ENCODE assay signal across 16 mouse cellular contexts in the genomic region with DNA sequence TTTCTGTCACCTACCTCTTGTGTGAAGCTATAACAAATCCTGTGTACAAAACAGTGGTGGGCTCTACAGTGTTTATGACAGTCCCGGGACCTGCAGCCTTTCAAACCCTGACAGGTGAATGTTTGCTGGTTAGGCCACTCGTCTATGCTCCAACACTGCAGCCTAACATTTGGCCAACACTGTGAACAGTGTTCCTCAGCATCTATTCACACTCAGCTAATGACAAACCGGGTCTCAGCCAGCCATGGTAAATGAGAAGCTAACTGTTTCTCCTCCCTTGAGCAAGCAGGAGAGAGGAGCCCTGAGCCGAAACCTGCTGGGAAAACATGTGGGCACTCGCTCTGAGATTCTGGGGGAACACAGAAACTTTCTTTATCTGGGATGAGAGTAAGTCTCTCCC.
"Had no signal": no experiment of that assay in that cellular context is flagged by ENCODE, and none has a peak within 500 bp of the region (broad histone marks: within the 10 kb centered on the region; RNA-seq: fewer than 3 reads in every experiment).

No protein-coding gene starts in this region.

- H3K4me1 ChIP-seq: neural tube, embryonic 13.5 days; neural tube, embryonic 15.5 days; stomach, embryonic 15.5 days had no signal

- H3K27me3 ChIP-seq: neural tube, embryonic 13.5 days; neural tube, embryonic 15.5 days; stomach, embryonic 15.5 days had no signal

- H3K27ac ChIP-seq: neural tube, embryonic 13.5 days; neural tube, embryonic 15.5 days; stomach, embryonic 15.5 days; stomach, postnatal 0 days had no signal

- H3K4me3 ChIP-seq: neural tube, embryonic 13.5 days; neural tube, embryonic 15.5 days; stomach, embryonic 15.5 days had no signal

- H3K9me3 ChIP-seq: neural tube, embryonic 13.5 days; neural tube, embryonic 15.5 days; stomach, embryonic 15.5 days had no signal

- DNase-seq: retina, postnatal 1 day; right cerebral cortex, adult 18-20 months; right cerebral cortex, postnatal 14 days; right cerebral cortex, postnatal 25 days; right cerebral cortex, postnatal 4 days; spleen, adult 18-20 months; thymus, adult 18-20 months; thymus, adult 2 months; thymus, postnatal 14 days; thymus, postnatal 25 days; thymus, postnatal 36 days; thymus, postnatal 4 days had no signal

- H3K36me3 ChIP-seq: neural tube, embryonic 13.5 days; neural tube, embryonic 15.5 days; stomach, embryonic 15.5 days had no signal
